Mouse (Mus musculus): ENCODE measurements around the gene Fam168b. TPM values are rescaled to one million over a fixed set of nuclear protein-coding genes. Genes with fewer than 3 reads are reported as not detected.

Fam168b gene
- polyA plus RNA-seq, 1 experiment = 361 TPM

- H3K4me3 ChIP-seq (replicated peaks; ENCODE audit: extremely low read depth, low read depth, low read length) = no peak overlapping the region
- WGBS = 18% methylated on average over 12 of the region's 12 CpGs
- TF ChIP-seq CTCF (IDR thresholded peaks at IDR 0.05; ENCODE audit: insufficient read depth, low read length) (no peak), POLR2A (IDR thresholded peaks at IDR 0.05; ENCODE audit: borderline replicate concordance, extremely low read depth, low read depth, low read length) (no peak)
- H3K4me1 ChIP-seq (ENCODE audit: control insufficient read depth, insufficient read depth, low read length) = peaks cover 42% of the 10 kb centered on the region
- DNase-seq = no peak
These were observed 3.6 kb downstream of the Fam168b start for GRCm38 (mm10) chr1:34839241-34839640.

GRCm38 (mm10) chr1:34837951-34838689 lies 4.7 kb downstream of the Fam168b start:
- WGBS = 44% methylated on average over 6 of the region's 6 CpGs
- TF ChIP-seq POLR2A (IDR thresholded peaks at IDR 0.05; ENCODE audit: borderline replicate concordance, extremely low read depth, low read depth, low read length) = no peak
- TF ChIP-seq CTCF (IDR thresholded peaks at IDR 0.05; ENCODE audit: insufficient read depth, low read length) = no peak
- Histone ChIP-seq H3K4me1 (ENCODE audit: control insufficient read depth, insufficient read depth, low read length) (peaks cover 41% of the 10 kb centered on the region), H3K4me3 (replicated peaks; ENCODE audit: extremely low read depth, low read depth, low read length) (no peak overlapping the region)
- no peak for DNase-seq

GRCm38 (mm10) chr1:34834904-34835303 lies 8.0 kb downstream of the Fam168b start:
- TF ChIP-seq CTCF (IDR thresholded peaks at IDR 0.05; ENCODE audit: insufficient read depth, low read length) = no peak
- no peak for TF ChIP-seq POLR2A (IDR thresholded peaks at IDR 0.05; ENCODE audit: borderline replicate concordance, extremely low read depth, low read depth, low read length)
- peaks cover 39% of the 10 kb centered on the region for H3K4me1 ChIP-seq (ENCODE audit: control insufficient read depth, insufficient read depth, low read length)
- DNase-seq = peak; percentile 42
- 50% methylated on average over 2 of the region's 2 CpGs for WGBS
- no peak overlapping the region for H3K4me3 ChIP-seq (replicated peaks; ENCODE audit: extremely low read depth, low read depth, low read length)

- Histone ChIP-seq H3K4me3 (replicated peaks; ENCODE audit: extremely low read depth, low read depth, low read length) (no peak overlapping the region), H3K4me1 (ENCODE audit: control insufficient read depth, insufficient read depth, low read length) (peaks cover 29% of the 10 kb centered on the region)
- DNase-seq = no peak
- 7% methylated on average over 1 of the region's 1 CpGs for WGBS
- TF ChIP-seq POLR2A (IDR thresholded peaks at IDR 0.05; ENCODE audit: borderline replicate concordance, extremely low read depth, low read depth, low read length) (no peak), CTCF (IDR thresholded peaks at IDR 0.05; ENCODE audit: insufficient read depth, low read length) (no peak)
These were observed 11.5 kb downstream of the Fam168b start for GRCm38 (mm10) chr1:34831381-34831780.

GRCm38 (mm10) chr1:34830934-34831333 lies 11.9 kb downstream of the Fam168b start:
- no peak overlapping the region for H3K4me3 ChIP-seq (replicated peaks; ENCODE audit: extremely low read depth, low read depth, low read length)
- no peak for DNase-seq
- WGBS = 46% methylated on average over 2 of the region's 2 CpGs
- no peak for TF ChIP-seq CTCF (IDR thresholded peaks at IDR 0.05; ENCODE audit: insufficient read depth, low read length)
- no peak for TF ChIP-seq POLR2A (IDR thresholded peaks at IDR 0.05; ENCODE audit: borderline replicate concordance, extremely low read depth, low read depth, low read length)
- H3K4me1 ChIP-seq (ENCODE audit: control insufficient read depth, insufficient read depth, low read length) = peaks cover 25% of the 10 kb centered on the region

GRCm38 (mm10) chr1:34828528-34829294 lies 14.2 kb downstream of the Fam168b start:
- Histone ChIP-seq H3K4me1 (ENCODE audit: control insufficient read depth, insufficient read depth, low read length) (peaks cover 20% of the 10 kb centered on the region), H3K4me3 (replicated peaks; ENCODE audit: extremely low read depth, low read depth, low read length) (no peak overlapping the region)
- WGBS = 84% methylated on average over 5 of the region's 5 CpGs
- no peak for DNase-seq
- TF ChIP-seq CTCF (IDR thresholded peaks at IDR 0.05; ENCODE audit: insufficient read depth, low read length) = no peak
- no peak for TF ChIP-seq POLR2A (IDR thresholded peaks at IDR 0.05; ENCODE audit: borderline replicate concordance, extremely low read depth, low read depth, low read length)

GRCm38 (mm10) chr1:34827900-34828299 lies 15.0 kb downstream of the Fam168b start:
- H3K4me3 ChIP-seq (replicated peaks; ENCODE audit: extremely low read depth, low read depth, low read length) = no peak overlapping the region
- H3K4me1 ChIP-seq (ENCODE audit: control insufficient read depth, insufficient read depth, low read length) = peaks cover 22% of the 10 kb centered on the region
- WGBS = 57% methylated on average over 7 of the region's 7 CpGs
- TF ChIP-seq CTCF (IDR thresholded peaks at IDR 0.05; ENCODE audit: insufficient read depth, low read length) (no peak), POLR2A (IDR thresholded peaks at IDR 0.05; ENCODE audit: borderline replicate concordance, extremely low read depth, low read depth, low read length) (no peak)
- DNase-seq = no peak

- H3K4me1 ChIP-seq (ENCODE audit: control insufficient read depth, insufficient read depth, low read length) = peaks cover 11% of the 10 kb centered on the region
- DNase-seq = no peak
- WGBS = 77% methylated on average over 9 of the region's 9 CpGs
- no peak overlapping the region for H3K4me3 ChIP-seq (replicated peaks; ENCODE audit: extremely low read depth, low read depth, low read length)
- TF ChIP-seq POLR2A (IDR thresholded peaks at IDR 0.05; ENCODE audit: borderline replicate concordance, extremely low read depth, low read depth, low read length) (no peak), CTCF (IDR thresholded peaks at IDR 0.05; ENCODE audit: insufficient read depth, low read length) (no peak)
These were observed 17.0 kb downstream of the Fam168b start for GRCm38 (mm10) chr1:34825909-34826308.

- DNase-seq = no peak
- H3K4me1 ChIP-seq (ENCODE audit: control insufficient read depth, insufficient read depth, low read length) = peaks cover 15% of the 10 kb centered on the region
- TF ChIP-seq POLR2A (IDR thresholded peaks at IDR 0.05; ENCODE audit: borderline replicate concordance, extremely low read depth, low read depth, low read length) (no peak), CTCF (IDR thresholded peaks at IDR 0.05; ENCODE audit: insufficient read depth, low read length) (no peak)
- H3K4me3 ChIP-seq (replicated peaks; ENCODE audit: extremely low read depth, low read depth, low read length) = no peak overlapping the region
- 72% methylated on average over 8 of the region's 8 CpGs for WGBS
These were observed 18.7 kb downstream of the Fam168b start for GRCm38 (mm10) chr1:34824208-34824607.

Measured in lung, adult 2 months (tissue).